Mouse (Mus musculus) mouse embryonic stem cell (cell line): ENCODE data around the gene Fsip1.

Experiments used
- in situ Hi-C, 2 experiments: fragments of 300-500 bp; cut with MboI; formaldehyde crosslinking; loops; 1 replicate in 1 of 2; 3 replicates in 1 of 2; pipeline ENCODE4 v1.14.3; 2019 to 2020; ENCODE audit warnings: low sequenced_read_pairs in 2 of 2, low pct_unique_long_range_greater_than_20kb in 1 of 2, mixed read lengths in 1 of 2; ENCODE audit not compliant: unreplicated experiment in 1 of 2

Gene Fsip1

DNA sequence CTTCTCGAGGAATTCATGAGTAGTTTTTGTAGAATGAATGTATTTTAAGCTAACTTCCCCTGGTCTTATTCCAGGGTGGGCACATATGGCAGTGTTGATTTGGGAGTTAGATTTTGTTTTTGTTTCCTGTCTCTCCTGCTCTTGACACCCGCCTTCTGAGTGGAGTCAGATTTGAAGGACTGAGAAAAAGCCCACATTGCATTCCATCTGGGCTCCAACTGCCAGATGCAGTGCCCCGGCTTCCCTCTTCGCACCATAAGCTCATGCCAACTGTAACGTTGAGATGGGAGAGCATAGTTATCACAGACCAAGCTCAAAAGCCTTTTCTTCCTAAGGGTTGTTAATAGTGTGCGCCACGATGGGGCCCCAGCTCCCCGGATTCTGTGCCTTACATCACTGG is 5.9 kb upstream of the Fsip1 start:
- in situ Hi-C loops, result no loop called here

DNA sequence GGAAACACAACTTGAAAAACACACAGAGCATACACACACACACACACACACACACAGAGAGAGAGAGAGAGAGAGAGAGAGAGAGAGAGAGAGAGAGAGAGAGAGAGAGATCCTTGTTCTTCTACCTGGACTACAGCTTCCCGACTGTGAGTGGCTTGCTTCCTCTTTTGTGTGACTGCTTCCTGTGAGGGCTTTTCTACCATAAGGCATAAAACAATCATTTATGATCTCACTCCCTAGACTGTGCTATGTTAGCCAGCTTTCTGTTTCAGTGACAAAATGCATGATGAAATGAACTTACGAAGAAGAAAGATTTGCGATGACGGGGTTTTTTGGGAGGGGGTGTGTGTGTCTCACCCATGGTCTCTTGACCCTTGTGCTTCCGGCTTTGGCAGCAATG is 3.0 kb upstream of the Fsip1 start:
- in situ Hi-C loops, result no loop called here

DNA sequence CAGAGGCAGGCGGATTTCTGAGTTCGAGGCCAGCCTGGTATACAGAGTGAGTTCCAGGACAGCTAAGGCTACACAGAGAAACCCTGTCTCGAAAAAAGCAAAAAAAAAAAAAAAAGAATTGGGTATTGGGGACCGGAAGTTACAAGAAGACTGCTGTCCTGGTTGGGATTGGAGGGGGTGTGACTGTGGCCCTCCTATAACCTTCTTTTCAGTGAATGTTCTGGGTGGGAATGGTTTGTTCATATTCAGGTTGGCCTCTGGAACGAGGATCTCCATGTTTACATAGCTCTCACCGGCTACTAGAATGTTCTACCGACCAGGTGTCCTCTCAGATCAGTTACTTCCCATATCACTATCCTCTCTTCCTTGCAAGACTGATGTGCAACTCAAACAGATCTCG is 328 bp upstream of the Fsip1 start:
- in situ Hi-C loops, result no loop called here

DNA sequence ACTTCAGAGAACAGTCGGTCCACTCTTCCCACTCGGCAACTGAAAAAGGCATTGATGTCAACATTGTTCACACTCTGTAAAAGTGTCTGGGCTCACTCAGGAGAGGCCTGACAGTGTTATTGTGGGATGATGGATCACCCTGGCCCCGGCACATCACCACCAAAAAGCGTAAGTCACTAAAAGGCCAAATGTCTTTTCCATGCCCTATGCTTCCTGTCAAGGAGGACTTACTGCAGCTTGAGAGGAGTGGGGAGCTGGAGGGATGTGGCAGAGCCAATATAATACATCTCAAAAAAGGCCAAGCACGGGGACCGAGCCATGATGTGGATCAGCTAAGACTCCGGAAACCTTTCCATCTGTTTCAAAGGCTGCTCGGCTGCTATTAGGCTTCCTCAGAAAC is 2.2 kb downstream of the Fsip1 start:
- in situ Hi-C loops, result no loop called here

DNA sequence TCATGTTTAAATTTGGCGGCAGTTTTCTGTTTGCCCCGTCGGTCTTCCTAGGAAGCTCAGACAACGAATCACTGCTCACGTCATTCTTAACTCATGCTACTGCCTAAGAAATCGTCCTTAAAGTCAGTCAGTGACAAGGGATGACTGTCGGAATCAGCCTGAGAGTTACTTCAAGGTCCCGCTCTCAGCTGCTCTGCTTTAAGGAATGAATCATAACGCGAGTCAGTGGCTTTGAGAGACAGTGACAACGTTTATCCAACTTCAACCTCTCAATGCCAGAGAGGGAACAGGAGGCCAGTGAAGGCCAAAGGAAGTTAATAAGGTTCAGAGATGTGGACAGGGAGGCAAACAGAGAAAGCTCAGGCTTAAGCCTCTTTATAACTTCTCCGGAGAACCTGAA is 7.8 kb downstream of the Fsip1 start:
- in situ Hi-C loops, result loop anchor here (10.0 to 25.0 kb wide), 5 partner anchors 134 to 712 kb away; partner anchors contain the start of gene Thbs1 (in 2 of the 2)

DNA sequence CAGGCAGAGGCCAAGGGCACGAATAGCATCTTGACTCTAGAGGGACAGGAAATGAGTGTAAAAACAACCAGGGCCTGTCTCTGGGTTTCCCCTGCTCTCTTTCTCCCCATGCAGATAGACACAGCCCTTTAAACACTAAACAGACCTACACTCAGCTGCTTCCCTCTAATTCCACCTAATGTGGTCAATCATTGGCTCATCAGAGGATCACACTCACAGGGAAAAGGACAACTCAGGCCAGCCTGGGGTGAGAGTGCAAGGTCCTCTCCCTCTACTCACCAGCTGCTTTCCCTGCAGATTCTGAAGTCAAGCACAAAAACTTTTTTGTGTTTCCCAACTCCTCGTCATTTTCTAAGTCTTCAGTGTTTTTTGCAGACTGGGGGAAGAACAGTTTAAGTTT is 8.8 kb downstream of the Fsip1 start:
- in situ Hi-C loops, result loop anchor here (10.0 to 25.0 kb wide), 5 partner anchors 133 to 711 kb away; partner anchors contain the start of gene Thbs1 (in 2 of the 2)

DNA sequence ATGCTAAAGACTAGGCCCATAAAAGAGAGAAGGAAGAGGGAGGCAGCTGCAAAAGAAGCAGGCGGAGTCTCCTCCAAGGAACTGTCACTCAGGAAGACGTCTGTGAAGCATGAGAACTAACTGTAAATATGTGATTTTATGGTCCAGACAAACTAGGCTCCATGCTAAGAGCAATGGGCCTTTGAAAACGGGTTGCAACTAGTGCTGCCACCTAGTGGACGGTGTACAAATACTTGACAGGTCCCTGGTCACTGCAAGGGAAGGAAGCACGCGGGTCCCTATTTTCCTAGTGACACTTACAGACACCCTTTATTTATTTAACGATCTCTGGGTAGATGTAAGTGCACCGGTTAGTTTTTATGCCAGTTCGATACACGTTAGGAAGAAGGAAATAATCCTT is 10.9 kb downstream of the Fsip1 start:
- in situ Hi-C loops, result loop anchor here (10.0 to 25.0 kb wide), 5 partner anchors 131 to 709 kb away; partner anchors contain the start of gene Thbs1 (in 2 of the 2)

DNA sequence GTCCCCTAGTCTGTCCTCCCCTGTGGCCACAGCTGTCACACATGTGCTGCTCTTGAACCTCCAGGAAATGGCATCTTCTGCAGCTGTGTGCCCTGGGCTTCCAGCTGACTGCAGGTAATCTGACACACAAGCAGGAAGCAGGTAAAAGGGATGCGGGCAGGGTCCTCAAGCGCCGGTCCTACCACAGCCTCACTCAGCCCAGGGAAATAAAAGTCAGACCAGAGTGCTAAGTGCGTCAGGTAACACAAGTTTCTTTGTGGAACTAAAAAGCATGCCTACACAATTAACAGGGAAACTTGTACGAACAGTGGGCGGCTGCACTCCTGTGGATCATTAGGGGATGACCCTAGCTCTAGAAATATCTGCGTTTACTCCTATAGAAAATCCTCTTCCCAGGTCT is 20.6 kb downstream of the Fsip1 start:
- in situ Hi-C loops, result loop anchor here in 1 of 2 experiments (25.0 kb wide), 4 partner anchors 124 to 699 kb away; partner anchors contain the start of gene Thbs1

DNA sequence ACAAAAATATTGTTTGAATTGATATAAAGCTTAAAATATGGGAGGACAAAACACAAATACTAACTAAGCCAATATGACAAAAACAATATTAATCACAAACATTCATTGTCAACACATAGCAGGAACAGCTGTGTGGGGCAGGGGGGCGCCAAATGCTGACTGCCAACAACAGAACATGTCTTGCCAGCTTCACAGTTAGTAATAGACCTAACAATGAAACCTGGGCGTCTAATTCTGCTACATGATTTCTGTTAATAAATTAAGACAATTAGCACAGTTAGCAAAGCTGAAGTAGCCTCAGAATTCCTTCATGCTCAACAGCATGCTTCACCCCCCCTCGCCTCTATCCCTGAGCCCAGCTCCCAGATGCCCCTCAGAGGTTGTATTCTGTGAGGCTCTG is 21.2 kb downstream of the Fsip1 start:
- in situ Hi-C loops, result loop anchor here in 1 of 2 experiments (25.0 kb wide), 4 partner anchors 123 to 698 kb away; partner anchors contain the start of gene Thbs1

DNA sequence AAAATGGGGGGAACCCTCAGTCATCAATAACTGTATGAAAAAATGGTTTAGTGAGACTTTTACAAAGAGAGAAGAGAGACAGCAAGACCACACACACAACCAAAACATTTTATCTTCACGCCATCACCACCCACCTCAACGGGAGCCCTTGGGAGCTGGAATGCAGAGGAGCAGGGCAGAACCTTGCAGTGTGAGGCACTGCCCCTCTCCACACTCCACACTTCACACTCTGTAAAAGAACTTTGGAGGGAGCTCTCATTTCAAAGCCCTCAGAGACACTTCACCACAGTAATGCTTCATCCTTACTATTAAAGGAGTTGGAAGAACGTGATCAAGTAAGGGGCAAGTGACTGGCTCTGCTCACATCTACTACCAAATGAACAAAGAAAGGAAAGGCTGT is 26.2 kb downstream of the Fsip1 start:
- in situ Hi-C loops, result loop anchor here in 1 of 2 experiments (25.0 kb wide), 4 partner anchors 118 to 693 kb away; partner anchors contain the start of gene Thbs1

DNA sequence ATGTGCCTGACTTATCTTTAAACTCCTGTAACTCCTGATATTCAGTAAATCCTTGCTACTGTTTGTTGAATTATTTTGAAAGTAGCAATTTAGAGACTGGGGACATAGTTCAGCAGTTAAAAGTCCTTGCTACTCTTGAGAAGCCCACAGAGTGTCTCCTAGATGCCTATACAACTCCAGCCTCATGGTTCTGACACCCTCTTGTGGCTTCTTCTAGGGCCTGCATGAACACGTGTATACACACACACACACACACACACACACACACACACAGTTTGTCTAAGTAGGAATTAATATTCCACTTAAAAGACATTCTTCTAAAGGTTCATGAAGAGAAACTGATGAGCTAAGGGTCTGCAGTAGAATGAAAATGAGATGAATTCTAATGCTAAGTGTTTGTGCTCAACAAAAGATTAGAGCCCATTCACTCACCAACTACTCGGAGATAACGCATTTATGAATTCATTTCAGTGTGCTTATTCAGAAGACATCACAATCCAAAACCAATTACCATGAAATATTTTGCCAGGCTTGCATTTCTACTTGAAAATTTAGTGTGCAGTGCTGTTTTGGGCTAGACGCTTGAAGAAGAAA is 28.2 kb downstream of the Fsip1 start:
- in situ Hi-C loops, result loop anchor here in 1 of 2 experiments (25.0 kb wide), 4 partner anchors 116 to 691 kb away; partner anchors contain the start of gene Thbs1

DNA sequence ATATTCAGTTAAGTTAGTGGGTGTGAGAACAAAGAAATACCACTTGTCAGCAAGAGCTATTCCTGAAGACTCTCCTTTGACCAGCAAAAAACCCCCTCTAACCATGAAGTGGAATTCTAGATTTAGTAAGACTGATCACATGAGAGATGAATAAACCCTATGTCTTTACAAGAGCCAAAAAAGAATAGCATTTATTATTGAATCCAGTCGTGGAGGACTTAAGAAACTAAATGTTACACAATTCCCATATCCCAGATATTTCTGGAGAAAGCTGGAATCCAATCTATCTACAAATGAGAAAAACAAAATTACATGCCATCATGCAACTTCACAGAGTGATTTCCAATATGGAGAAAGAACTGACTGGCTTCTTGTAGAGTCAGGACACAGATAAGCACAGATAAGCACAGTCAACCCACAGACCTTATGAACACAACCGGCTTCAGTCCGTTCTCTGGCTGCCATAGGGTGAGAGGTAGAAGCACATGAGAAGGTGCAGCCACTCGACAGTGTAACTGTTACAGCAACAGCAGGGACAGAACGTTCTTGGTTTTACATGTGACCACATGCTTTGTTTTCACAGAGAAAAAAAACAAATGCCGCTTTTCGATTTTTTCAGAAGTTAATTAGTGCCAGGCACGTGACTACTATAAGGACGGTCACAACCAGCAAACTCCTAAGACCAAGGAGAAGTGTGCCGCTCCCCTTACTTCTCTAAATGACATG is 31.3 kb downstream of the Fsip1 start:
- in situ Hi-C loops, result loop anchor here in 1 of 2 experiments (25.0 kb wide), 4 partner anchors 113 to 688 kb away; partner anchors contain the start of gene Thbs1

DNA sequence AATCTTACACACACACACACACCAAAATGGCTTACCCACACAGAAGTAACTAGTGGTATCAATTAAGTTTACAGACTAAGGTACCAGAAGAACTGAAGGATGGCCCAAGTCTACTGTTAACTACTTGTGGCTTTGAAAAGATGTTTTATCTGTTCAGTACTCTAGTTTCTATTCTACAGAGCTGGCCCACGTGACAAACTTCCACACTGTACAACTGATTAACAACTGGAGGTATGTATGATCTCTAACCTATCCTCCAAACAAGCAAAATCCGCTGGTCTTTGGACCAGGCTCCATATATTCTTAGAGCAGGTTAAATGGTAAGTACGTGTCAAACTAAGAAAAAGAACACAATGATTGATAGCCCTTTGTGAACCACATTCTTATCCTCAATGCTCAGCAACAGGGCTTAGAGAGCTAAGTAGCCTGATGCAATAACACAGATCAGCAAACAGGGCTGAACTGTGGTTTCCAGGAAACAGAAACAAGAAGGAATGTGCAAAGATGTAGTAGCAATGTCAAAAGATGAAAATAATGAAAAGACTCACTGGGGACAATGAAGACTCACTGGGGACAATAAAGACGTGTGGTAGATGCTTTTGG is 38.7 kb downstream of the Fsip1 start:
- in situ Hi-C loops, result no loop called here

DNA sequence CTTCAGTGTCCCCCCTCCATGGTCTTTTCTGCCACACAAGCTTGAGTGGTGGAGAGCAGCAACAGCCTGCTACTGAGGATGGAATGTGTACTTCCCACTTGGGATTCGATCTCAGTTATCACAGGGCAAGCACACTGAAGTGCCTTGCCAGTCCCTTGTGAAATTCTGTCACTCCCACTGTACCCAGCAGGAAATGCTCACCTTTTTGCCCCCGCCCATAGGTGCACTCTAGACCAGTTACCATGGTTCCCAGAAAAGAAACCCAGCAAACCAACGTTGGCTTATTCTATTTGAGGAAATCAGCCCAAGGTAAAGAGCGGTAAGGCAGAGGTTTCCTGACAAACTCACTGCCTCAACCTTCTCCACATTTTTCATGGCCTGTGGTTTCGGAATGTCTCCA is 47.1 kb downstream of the Fsip1 start:
- in situ Hi-C loops, result no loop called here

DNA sequence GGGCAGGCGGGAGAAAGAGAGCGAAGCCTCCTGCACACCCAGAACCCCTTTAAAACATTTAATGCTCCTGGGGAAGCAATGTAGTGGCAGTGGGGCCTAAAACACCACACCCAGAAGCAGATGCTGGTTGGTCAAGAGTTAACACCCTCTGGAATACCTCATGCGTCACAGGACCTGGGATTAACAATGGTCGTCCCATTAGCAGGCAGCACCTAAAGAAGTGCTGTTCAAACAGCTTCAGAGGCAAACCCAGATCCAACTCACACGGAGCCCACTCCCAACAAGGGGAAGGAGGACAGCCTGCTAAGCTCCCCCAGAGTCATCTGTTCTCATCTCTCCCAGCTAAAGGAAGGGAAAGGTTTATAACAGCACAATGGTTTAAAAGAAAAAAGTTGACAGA is 48.1 kb downstream of the Fsip1 start:
- in situ Hi-C loops, result no loop called here

DNA sequence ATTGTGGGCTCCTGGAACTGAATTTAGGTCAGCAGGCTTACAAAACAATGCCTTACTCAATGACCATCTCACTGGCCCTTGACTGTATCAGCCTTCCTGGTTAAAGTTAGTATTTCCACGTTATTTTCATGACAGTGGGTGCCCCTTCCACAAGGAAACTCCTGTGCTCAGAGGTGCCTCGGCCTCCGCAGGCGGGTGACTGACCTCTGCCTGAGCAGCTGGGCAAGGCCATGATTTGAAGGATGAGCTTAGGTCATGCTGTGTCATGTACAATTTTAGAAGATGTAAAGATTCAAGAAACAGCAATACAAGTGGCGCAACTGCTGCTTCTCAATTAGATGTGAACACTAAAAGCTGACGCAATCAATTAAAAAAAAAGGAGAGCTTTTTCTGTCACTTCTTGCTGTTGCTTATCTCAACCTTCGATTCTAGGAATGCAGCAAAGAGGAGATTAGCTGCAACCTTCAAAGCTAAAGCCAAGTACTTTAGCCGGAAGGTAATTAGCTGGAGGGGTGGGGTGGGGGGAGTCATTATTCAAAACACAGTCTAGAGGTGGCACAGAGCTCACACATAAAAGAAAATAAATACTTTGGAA is 50.7 kb downstream of the Fsip1 start:
- in situ Hi-C loops, result no loop called here

DNA sequence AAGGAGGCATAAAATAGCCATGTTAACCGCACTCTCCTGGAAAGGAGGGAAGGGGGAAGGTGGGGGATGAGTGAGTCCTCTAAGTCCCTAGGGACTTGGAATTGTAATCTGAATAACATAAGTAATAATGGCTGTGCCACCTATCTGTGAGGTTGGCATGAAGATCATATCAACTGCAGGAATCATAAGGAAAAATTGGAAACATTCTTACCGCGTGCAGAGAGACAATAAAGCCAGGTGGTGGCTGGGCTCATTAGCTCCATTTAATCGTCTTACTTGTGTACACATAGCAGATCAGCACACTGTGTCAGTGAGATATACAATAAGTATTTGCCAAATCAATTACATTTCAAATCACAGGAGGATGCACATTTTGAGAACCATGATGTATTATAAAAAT is 52.1 kb downstream of the Fsip1 start:
- in situ Hi-C loops, result no loop called here

DNA sequence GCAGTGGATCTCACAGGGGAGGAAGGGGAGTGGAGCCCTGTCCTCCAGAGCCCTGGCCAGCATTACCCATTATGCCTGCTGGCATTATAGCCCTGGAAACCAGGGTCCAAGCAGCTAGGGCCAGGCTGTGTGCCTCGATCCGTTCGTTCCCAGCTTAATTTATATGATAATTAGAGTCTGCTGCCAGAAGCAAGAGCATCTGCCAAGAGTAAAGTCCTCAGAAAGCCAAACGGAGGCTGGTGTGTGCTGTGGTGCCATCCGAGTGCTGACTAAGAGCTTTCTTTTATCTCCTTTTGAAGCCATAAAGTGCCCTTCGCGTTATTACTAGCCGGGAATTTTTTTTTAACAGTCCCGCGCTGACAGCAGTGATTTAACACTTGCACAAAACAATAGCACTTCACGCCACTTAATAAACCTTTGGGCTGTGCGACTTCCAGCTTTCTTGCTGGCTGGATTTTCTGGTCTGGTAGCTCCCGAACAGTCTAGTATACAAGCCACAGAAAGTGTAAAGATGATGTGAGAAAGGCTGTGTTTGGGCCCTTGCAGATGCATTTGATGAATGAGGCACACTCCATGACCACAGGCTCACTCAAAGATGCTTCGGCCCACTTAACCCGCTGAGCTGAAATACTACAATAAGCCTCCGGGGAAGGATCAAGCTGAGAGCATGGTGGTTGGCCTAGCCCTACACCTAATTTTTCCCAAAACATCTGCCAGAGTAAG is 52.9 kb downstream of the Fsip1 start:
- in situ Hi-C loops, result no loop called here
